Mouse (Mus musculus) cerebellum, postnatal 4 days (tissue): ENCODE results near the gene Bahcc1.

Experiments used
- DNase-seq, 2 experiments: peaks; one replicate each; pipeline ENCODE4 v3.0.0; 2022; ENCODE audit warnings: low spot score in 2 of 2, mixed read lengths in 1 of 2

Gene Bahcc1

DNA sequence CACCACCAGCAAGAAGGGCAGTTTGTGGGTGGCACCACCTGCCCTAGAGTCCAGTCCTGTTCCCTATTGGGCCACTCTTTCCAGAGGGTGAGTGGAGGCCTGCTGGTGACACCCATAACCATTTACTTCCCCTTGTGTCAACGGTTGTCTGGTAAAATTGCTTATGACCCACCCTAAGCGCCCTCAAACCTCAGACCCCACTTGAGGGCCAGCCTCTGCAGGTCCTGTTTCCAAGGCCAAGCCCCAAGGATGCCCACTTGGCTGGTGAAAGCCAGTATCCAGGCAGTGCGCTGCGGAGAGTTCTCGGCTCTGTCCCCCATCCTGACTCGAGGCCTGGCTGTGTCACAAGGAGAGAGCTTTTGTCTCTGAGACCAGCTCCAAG, 28.0 kb downstream of the Bahcc1 start:
- no peak for DNase-seq

GRCm38 (mm10) chr11:120261416-120262355, 28.9 kb downstream of the Bahcc1 start:
- DNase-seq: peak; percentile 98 to 100

- peak; percentile 71 to 92 for DNase-seq
Observed at GRCm38 (mm10) chr11:120262356-120262901, 29.7 kb downstream of the Bahcc1 start.

DNA sequence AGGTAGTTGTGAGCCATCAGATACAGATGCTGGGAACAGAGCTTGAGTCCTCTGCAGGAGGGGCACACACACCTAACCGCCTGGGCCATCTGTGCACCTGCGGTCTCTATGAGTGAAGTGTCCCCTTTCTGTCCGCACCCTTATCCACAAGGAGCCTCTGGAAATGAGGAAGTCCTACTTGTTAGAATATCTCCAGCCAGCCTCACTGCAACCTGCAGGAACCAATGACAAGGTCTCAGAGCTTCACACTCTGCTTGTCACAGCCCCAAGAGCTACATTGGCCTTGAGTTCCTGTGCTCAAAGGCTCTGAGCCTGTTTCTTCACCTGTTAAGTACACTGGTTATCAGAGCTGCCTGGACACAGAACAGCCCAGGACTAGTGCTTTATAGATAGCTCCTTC, 30.4 kb downstream of the Bahcc1 start:
- DNase-seq: no peak

- no peak for DNase-seq
Observed at GRCm38 (mm10) chr11:120264008-120264407, 31.3 kb downstream of the Bahcc1 start.

GRCm38 (mm10) chr11:120265458-120265857, 32.7 kb downstream of the Bahcc1 start:
- no peak for DNase-seq

DNA sequence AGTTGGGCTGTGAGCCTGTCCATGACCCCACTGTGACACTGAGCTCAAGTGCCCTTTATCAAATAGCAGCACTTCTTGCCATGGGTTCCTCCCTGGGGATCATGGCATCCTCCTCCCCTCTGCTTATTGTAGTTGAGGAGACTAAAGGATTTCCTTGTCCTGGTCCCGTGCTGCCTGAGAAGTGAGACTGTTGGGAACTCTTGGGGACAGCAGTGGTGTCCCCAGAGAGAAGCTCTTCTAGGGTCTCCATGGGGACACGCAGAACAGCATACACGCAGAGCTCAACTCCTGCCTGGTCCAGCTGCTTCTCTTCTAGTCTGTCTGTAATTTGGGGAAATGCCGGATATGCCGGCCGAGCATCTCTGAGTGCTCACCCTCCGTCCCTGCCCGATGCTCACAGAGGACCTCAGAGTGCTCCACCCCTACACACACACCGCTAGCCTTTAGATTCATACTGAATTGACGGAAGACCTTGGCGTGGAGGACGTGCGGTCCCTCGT, 33.6 kb downstream of the Bahcc1 start:
- DNase-seq: no peak

DNA sequence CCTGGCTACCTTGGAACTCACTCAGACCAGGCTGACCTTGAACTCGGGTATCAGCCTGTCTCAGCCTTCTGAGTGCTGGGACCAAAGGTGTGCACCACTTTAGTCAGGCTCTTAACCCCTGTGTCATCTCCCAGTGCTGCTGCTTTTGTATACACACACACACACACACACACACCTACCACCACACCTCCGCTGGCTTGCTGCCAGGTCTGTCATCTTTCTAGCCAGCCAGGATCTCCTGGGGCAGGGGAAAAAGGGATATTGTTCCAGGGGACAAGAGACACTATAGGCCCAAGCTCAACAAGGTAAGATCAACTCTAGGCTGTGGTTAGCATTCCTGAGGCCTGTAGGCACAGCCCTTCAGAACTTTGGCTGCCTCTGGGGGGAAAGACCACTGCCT, 34.5 kb downstream of the Bahcc1 start:
- no peak for DNase-seq

- no peak for DNase-seq
Observed at GRCm38 (mm10) chr11:120267676-120268075, 34.9 kb downstream of the Bahcc1 start.

- DNase-seq: no peak
Observed at GRCm38 (mm10) chr11:120268195-120268967, 35.6 kb downstream of the Bahcc1 start.

GRCm38 (mm10) chr11:120269007-120269406, 36.3 kb downstream of the Bahcc1 start:
- no peak for DNase-seq

DNA sequence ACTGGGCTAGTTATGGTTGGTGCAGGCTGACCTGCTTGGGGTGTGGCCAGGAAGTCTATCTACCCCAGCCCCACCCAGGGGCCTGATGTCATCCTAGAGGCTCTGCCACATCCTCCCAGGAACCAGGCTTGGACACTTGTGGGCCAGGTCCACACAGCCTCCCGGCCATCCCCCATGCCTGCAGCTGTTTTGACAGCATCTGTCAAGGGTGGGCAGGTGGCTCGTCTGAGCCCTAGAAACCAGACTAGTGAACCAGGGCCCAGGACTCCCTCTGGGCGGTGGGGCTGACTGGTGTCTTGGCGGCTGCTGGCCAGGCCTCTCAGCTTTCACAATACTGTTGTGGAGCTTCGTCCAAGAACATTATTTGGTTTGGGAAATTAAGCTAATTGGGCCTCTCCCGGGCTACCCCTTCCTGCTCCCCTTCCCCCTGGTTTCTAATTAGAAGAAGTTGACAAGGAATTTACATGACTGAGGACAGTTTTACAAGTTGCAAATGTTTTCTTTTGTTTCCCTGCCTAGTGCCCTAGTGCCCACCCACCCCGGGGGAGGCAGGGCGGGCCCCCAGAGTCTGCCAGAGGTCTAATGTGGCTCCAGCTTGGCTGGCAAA, 36.9 kb downstream of the Bahcc1 start:
- DNase-seq: no peak

GRCm38 (mm10) chr11:120279335-120279734, 46.6 kb downstream of the Bahcc1 start:
- no peak for DNase-seq

DNA sequence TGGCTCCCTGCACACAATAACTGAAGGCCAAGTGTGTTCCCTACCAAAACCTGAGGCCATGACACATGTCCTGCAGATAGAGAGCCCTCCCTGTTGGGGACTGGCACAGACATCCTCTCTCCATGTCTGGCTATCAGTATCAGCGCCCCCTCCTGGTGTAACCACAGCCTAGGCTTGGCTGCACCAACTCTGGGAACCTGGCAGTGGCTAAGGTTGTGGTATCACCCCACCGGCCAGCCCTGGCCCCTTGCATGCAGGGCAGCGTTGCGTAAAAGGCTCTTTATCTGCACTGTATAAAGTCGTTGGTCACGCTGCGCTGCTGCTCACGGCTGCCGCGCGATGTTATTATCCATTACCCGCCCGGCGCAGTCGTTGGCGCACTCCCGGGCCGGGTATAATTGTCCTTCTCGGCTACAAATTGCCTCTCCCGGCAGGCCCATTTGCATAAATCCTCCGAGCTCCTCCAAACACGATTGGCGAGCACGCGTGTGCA, 47.6 kb downstream of the Bahcc1 start:
- peak; percentile 54 to 81 for DNase-seq

DNA sequence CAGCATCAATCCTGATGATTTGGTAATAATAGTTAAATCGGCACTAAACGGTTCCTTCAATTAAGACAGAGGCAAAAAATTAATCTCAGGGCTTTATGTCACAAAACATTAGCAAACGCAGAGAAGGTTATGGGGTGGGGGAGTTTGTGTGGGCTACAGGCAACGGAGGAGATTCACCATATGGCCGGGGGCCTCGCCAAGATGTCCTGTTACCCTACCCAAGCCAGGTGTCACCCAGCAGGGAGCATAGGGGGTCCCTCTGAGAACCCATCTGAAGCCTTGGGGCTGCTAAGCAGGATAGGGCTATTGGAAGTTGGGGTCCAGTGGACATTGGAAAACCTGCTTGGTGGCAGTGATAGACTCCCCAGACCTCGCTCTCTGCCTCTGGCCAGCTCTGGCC, 48.0 kb downstream of the Bahcc1 start:
- DNase-seq: peak in 1 of 2 experiments; percentile 66

GRCm38 (mm10) chr11:120281197-120281596, 48.5 kb downstream of the Bahcc1 start:
- no peak for DNase-seq

GRCm38 (mm10) chr11:120283542-120283941, 50.8 kb downstream of the Bahcc1 start:
- DNase-seq: no peak

GRCm38 (mm10) chr11:120289644-120290043, 56.9 kb downstream of the Bahcc1 start:
- no peak for DNase-seq

- no peak for DNase-seq
Observed at GRCm38 (mm10) chr11:120290266-120290665, 57.5 kb downstream of the Bahcc1 start.

DNA sequence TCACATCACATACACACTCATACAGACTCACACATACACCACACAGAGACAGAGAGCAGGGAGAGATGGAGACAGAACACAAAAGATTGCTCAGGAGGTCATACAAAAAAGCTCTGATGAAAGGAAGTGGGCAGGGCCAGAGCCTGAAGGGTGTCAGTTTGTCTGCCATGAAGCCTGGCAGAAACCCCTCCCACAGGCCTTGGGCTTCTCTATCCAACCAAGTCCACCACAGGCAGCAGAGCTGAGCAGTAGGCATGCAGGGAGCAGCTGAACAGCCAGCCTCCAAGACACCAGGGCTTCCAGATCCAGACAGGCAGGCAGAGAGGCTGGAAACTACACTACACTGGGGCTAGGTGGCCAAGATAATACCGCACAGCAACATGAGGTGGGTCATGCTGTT, 61.0 kb downstream of the Bahcc1 start:
- no peak for DNase-seq

GRCm38 (mm10) chr11:120296305-120297144, 63.8 kb downstream of the Bahcc1 start:
- DNase-seq: no peak
